Mouse (Mus musculus): ENCODE data around the gene Sesn1. TPM values are rescaled to one million over a fixed set of nuclear protein-coding genes. Genes with fewer than 3 reads are reported as not detected.

Gene Sesn1
- polyA plus RNA-seq, 1 experiment from 2014 or later: 20.3 TPM

DNA sequence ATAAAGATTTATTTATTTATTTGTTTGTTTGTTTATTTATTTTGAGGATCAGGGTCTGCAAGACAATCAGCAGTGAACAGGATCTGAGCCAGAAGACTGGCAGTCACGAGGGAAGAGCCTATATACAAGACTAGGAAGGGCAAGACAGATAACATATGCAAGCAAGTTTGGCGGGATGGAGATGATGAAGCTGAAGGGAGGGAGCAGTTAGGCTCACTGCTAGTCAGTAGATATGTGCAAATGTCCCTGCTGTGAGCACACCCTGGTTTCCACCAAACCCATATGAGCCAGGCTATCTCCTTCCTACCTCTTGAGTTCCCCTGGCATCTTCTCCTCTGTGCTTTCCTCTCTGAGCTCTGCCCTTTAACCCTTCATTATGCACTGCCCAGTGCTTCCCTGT lies 61.8 kb downstream of the Sesn1 start:
- H3K9ac ChIP-seq: no peak overlapping the region
- no peaks in the 10 kb centered on the region for H3K36me3 ChIP-seq (replicated peaks)
- peak; percentile 60 for ATAC-seq (ENCODE audit: insufficient read depth)
- H3K9me3 ChIP-seq (replicated peaks): no peaks in the 10 kb centered on the region
- H3K27ac ChIP-seq (replicated peaks): no peak overlapping the region
- H3K4me2 ChIP-seq: no peak overlapping the region
- peaks cover 8% of the 10 kb centered on the region for H3K4me1 ChIP-seq (replicated peaks)
- H3K27me3 ChIP-seq: no peaks in the 10 kb centered on the region
- no peak overlapping the region for H3K4me3 ChIP-seq (replicated peaks)
- WGBS (ENCODE audit: insufficient replicate concordance): 20% methylated on average over 2 of the region's 2 CpGs

DNA sequence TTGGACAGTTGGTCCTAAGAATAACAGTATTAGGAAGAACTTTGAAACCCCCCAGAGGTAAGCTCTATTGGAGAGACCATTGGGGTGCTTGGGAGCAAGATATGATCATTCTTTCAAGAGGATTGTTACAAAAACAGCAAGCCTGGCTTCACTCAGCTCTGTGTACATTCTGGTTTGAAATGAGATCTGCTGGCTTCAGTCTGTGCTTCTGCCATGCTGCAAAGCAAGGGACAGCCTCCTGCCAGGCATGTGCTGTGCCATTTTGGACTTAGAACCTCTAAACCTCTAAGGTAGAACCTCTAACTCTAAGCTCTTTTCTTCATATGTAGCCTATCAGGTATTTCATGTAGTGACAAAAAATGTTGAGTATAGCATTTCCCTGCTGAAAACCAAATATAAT lies 65.9 kb downstream of the Sesn1 start:
- H3K36me3 ChIP-seq (replicated peaks): no peaks in the 10 kb centered on the region
- H3K9ac ChIP-seq: no peak overlapping the region
- no peak overlapping the region for H3K4me2 ChIP-seq
- H3K27me3 ChIP-seq: no peaks in the 10 kb centered on the region
- H3K4me1 ChIP-seq (replicated peaks): peaks cover 7% of the 10 kb centered on the region
- ATAC-seq (ENCODE audit: insufficient read depth): no peak
- no peak overlapping the region for H3K4me3 ChIP-seq (replicated peaks)
- H3K9me3 ChIP-seq (replicated peaks): no peaks in the 10 kb centered on the region
- no peak overlapping the region for H3K27ac ChIP-seq (replicated peaks)

DNA sequence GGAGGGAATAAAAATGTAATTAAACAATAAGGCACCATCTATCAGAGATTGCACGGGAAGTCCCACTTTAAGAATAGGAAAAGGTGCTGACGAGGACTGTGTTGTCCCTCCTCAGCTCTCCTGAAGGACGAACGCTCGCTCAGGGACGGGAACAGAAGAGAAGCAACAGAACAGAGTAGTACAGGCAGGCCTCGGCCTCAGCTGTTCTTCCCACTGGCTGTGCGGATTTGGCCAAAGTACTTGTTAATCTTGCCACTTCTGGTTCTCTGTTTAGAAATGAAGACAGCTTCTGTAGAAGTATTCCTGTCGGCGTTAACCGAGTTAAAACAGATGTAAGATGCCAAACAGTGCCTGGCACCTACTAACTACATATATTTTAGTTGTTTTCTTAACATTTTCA lies 68.6 kb downstream of the Sesn1 start:
- no peak for ATAC-seq (ENCODE audit: insufficient read depth)
- H3K27ac ChIP-seq (replicated peaks): no peak overlapping the region
- 77% methylated on average over 11 of the region's 11 CpGs for WGBS (ENCODE audit: insufficient replicate concordance)
- H3K4me3 ChIP-seq (replicated peaks): no peak overlapping the region
- H3K4me2 ChIP-seq: no peak overlapping the region
- H3K4me1 ChIP-seq (replicated peaks): peaks cover 7% of the 10 kb centered on the region; the same call in 1 of the 2 replicates
- no peaks in the 10 kb centered on the region for H3K27me3 ChIP-seq
- no peak overlapping the region for H3K9ac ChIP-seq
- no peaks in the 10 kb centered on the region for H3K9me3 ChIP-seq (replicated peaks)
- H3K36me3 ChIP-seq (replicated peaks): no peaks in the 10 kb centered on the region

DNA sequence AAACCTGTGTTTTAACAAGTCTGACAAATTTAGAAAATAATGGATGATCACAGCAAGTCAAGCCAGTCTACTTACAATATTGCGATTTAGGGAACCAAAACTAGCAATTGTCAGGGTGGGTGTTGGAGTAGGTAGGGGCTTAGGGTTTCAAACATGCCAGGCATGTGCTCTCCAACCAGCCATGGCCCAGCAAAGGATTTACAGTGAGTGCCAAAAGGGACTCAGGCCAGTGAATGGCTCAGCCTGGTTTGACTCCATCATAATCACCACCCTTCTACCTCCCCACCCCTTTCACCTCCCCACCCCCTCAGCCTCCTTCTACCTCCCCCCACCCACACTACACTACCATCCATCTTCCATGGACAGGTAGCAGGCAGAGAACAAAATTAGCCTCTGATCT lies 69.9 kb downstream of the Sesn1 start:
- 74% methylated on average over 1 of the region's 1 CpGs for WGBS (ENCODE audit: insufficient replicate concordance)
- no peaks in the 10 kb centered on the region for H3K36me3 ChIP-seq (replicated peaks)
- no peak for ATAC-seq (ENCODE audit: insufficient read depth)

DNA sequence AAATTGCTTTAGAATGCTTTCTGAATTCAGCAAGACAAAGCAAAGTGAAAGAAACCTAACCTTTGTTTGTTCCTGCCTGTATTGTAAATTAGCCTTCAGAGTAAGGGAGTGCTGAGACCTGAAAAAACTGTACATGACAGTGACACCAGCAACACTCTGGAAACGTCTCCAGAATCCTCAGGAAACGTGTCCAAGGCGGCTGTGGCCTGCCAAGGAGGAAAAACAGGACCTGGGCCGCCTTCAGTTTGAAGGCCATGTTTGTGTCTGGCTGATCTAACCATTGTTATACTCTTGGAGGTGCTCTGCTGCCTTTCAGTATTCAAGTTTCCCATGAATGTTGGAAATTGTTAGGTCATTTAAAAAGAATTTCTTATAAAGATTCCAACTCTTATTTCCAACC lies 70.5 kb downstream of the Sesn1 start:
- Histone ChIP-seq H3K9ac (no peak overlapping the region), H3K4me2 (no peak overlapping the region), H3K36me3 (replicated peaks) (no peaks in the 10 kb centered on the region), H3K4me3 (replicated peaks) (no peak overlapping the region), H3K27ac (replicated peaks) (no peak overlapping the region), H3K4me1 (replicated peaks) (peaks cover 14% of the 10 kb centered on the region; the same call in 1 of the 2 replicates), H3K9me3 (replicated peaks) (no peaks in the 10 kb centered on the region), H3K27me3 (no peaks in the 10 kb centered on the region)
- no peak for ATAC-seq (ENCODE audit: insufficient read depth)
- 55% methylated on average over 4 of the region's 4 CpGs for WGBS (ENCODE audit: insufficient replicate concordance)

More for the DNA sequence above, 69.9 kb downstream of the Sesn1 start:
- Histone ChIP-seq H3K4me2 (no peak overlapping the region), H3K9me3 (replicated peaks) (no peaks in the 10 kb centered on the region), H3K27me3 (no peaks in the 10 kb centered on the region), H3K4me1 (replicated peaks) (peaks cover 14% of the 10 kb centered on the region; the same call in 1 of the 2 replicates), H3K9ac (no peak overlapping the region), H3K27ac (replicated peaks) (no peak overlapping the region), H3K4me3 (replicated peaks) (no peak overlapping the region)

DNA sequence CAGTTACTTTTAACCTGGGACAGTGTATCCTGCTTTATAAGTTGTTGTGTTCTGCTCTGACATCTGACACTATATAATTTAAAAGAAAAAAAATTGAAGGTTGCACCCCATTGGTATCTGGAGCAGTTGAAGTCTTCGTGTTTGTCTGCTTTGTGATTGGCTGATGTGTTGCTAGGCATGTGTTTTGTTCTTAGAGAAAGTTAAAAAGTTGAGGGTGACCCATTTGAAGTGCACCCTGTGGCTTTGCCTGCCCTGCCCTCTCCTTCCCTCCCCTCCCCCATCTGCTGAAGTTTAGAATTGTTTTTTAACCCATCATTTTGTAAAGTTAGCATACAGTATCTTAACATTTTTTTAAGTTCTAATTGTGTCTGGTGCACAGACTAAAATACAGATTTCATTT lies 71.0 kb downstream of the Sesn1 start:
- H3K4me1 ChIP-seq (replicated peaks): peaks cover 14% of the 10 kb centered on the region; the same call in 1 of the 2 replicates
- H3K27me3 ChIP-seq: no peaks in the 10 kb centered on the region
- H3K4me3 ChIP-seq (replicated peaks): no peak overlapping the region
- H3K9me3 ChIP-seq (replicated peaks): no peaks in the 10 kb centered on the region
- ATAC-seq (ENCODE audit: insufficient read depth): no peak
- WGBS (ENCODE audit: insufficient replicate concordance): 26% methylated on average over 1 of the region's 1 CpGs
- no peaks in the 10 kb centered on the region for H3K36me3 ChIP-seq (replicated peaks)
- no peak overlapping the region for H3K4me2 ChIP-seq
- H3K9ac ChIP-seq: no peak overlapping the region
- H3K27ac ChIP-seq (replicated peaks): no peak overlapping the region

DNA sequence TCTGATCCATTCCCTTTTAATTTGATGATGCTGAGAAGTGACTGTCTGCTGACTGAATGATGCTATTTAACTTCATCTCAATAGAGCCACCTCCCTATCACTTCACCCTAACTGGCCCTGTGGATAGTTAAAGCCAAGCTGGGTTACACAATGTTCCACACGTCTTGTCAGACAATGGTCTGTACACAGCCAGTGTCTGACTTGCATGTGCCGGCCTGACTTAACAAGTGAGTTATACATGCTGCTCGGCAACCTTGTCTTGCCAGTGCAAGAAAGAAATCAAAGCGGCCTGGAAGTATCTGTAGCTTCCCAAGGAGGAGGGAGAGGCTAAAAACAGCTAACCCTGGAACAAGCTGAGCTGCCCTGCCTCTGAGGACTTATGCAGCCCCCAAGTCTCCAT lies 71.7 kb downstream of the Sesn1 start:
- Histone ChIP-seq H3K36me3 (replicated peaks) (no peaks in the 10 kb centered on the region), H3K4me3 (replicated peaks) (no peak overlapping the region), H3K27ac (replicated peaks) (no peak overlapping the region), H3K9ac (no peak overlapping the region), H3K9me3 (replicated peaks) (no peaks in the 10 kb centered on the region), H3K4me2 (no peak overlapping the region), H3K4me1 (replicated peaks) (peaks cover 15% of the 10 kb centered on the region), H3K27me3 (no peaks in the 10 kb centered on the region)
- WGBS (ENCODE audit: insufficient replicate concordance): 77% methylated on average over 4 of the region's 4 CpGs
- ATAC-seq (ENCODE audit: insufficient read depth): no peak

DNA sequence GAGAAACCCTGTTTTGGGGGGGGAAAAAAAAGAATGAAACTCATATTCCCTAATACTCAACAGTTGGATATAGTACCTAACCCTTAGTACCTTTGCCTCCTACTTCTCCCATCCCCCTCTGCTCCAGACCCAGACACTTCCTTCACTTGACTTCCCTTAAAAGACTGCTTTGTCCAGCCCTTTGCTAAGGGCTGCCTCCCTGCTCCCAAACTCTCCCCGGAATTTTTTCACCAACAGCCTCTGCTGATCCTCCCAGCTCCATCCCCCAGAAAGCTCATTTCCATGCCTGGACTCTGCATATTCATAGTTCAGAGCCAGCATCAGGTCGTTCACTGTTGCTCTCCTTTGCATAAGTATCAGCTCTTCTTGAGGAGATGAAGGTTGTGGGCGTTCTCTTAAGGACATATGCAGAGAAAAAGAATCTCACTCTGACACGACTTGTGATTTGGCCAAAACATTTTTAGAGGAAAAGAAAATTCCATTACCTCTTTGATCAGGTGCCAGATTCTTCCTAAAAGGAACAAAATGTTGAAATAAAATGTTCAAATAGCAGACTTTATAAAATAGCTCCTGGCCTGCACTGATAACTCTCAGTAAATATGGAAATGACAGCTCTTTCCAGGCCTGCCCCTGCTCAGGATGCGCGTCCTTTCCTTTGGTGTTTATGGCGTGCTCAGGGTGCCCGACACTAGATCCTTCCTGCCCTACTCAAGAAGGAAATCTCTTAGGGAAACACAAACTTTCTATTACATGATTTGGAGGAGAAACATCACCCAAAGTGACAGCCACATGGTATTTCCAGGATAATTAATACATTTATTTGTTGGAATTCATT lies 74.2 kb downstream of the Sesn1 start:
- no peak overlapping the region for H3K27ac ChIP-seq (replicated peaks)

DNA sequence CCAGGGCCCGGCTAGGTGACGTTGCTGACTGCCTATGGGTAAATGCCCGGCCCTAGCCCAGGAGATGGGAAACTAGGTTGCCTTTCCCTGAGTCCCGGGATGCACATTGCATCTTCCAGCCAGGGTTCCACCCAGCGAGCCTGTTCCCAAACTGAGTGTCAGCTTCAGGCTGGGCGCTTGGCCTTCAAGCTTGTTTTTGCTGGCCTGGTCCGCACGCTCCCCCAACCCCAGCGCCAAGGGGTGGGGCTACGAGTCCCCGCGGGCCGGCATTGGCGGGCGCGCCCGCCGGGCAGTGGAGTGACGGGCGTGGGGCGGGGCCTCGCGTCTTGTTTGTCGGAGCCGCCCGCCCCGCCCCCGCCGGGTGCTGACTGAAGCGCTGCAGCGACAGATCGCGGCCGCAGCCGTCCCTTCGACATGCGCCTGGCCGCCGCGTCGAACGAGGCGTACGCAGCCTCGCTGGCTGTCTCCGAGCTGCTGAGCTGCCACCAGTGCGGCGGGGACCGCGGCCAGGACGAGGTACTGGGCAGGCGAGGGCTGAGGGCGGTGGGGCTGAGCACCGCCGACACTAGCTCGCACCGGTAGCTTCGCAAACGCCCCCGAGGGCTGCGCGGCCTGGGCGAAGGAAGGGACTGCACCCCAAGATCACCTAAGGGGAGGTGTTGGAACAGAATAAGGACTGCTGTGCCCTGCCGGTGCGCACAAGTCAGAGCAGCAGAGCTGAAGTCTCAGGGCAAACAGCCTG lies 77.5 kb downstream of the Sesn1 start:
- ATAC-seq (ENCODE audit: insufficient read depth): peak; percentile 96
- Histone ChIP-seq H3K27ac (replicated peaks) (peak overlapping the region; percentile 100), H3K27me3 (no peaks in the 10 kb centered on the region), H3K4me1 (replicated peaks) (peaks cover 37% of the 10 kb centered on the region), H3K36me3 (replicated peaks) (no peaks in the 10 kb centered on the region), H3K9me3 (replicated peaks) (no peaks in the 10 kb centered on the region), H3K4me3 (replicated peaks) (peak overlapping the region; percentile 86), H3K4me2 (peak overlapping the region; percentile 84), H3K9ac (peak overlapping the region; percentile 95)
- WGBS (ENCODE audit: insufficient replicate concordance): 1% methylated on average over 65 of the region's 65 CpGs

More for the DNA sequence above, 74.2 kb downstream of the Sesn1 start:
- Histone ChIP-seq H3K27me3 (no peaks in the 10 kb centered on the region), H3K4me1 (replicated peaks) (peaks cover 30% of the 10 kb centered on the region), H3K9me3 (replicated peaks) (no peaks in the 10 kb centered on the region), H3K36me3 (replicated peaks) (no peaks in the 10 kb centered on the region), H3K4me2 (no peak overlapping the region), H3K9ac (no peak overlapping the region), H3K4me3 (replicated peaks) (no peak overlapping the region)
- 60% methylated on average over 8 of the region's 8 CpGs for WGBS (ENCODE audit: insufficient replicate concordance)
- ATAC-seq (ENCODE audit: insufficient read depth): no peak

DNA sequence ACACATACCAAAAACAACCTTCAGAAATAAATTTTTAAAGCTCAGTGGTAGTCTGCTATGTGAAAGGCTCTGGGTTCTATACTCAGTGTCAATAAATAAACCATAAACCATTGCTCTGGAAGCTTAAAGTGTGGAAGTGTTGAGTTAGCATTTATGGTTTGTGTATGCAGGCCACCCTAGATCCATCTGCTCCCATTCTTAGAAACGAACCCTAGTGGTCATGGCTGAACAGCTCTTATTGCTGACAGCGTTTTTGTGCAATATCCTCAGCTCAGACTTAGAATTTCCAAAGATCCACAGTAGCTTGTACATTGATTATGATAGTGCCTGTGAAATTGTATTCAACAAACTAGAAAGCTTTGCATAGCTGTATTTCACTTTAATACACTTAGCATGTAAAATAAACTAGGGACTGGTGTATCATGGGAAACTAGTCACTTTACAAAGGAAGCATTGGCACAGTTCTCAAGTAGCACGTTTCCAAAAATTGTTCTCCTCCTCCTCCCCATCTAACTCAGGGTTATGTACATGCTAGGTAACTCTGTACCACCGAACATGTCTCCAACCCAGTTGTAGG lies 78.7 kb downstream of the Sesn1 start:
- H3K27ac ChIP-seq (replicated peaks): peak overlapping the region; percentile 100
- peak overlapping the region; percentile 95 for H3K9ac ChIP-seq
- peak overlapping the region; percentile 86 for H3K4me3 ChIP-seq (replicated peaks)

DNA sequence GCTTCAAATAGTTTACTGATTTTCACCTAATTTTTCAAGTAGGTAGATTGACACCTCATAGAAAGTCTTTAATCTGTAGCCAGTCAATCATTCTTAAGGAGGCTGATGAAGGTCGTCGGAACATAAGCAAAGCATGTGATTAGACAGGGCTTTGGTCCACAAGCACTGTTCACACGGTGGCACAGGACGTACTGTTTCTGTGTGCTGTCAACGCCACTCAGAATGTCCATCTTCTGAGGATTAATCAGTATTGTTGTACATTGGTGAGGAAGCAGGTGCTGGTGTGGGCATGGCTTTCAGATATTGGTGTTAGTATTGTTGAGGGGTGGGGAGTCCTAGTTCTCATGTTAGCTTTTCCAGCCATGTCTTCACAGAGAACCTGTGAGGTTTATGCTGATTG lies 79.8 kb downstream of the Sesn1 start:
- 70% methylated on average over 5 of the region's 5 CpGs for WGBS (ENCODE audit: insufficient replicate concordance)
- Histone ChIP-seq H3K27ac (replicated peaks) (no peak overlapping the region), H3K9ac (no peak overlapping the region), H3K36me3 (replicated peaks) (peaks cover 8% of the 10 kb centered on the region), H3K4me1 (replicated peaks) (peaks cover 39% of the 10 kb centered on the region), H3K9me3 (replicated peaks) (no peaks in the 10 kb centered on the region), H3K4me2 (peak overlapping the region; percentile 38), H3K4me3 (replicated peaks) (peak overlapping the region; percentile 12), H3K27me3 (no peaks in the 10 kb centered on the region)
- no peak for ATAC-seq (ENCODE audit: insufficient read depth)

More for the DNA sequence above, 78.7 kb downstream of the Sesn1 start:
- H3K4me1 ChIP-seq (replicated peaks): peaks cover 37% of the 10 kb centered on the region
- H3K4me2 ChIP-seq: peak overlapping the region; percentile 84
- ATAC-seq (ENCODE audit: insufficient read depth): no peak
- no peaks in the 10 kb centered on the region for H3K9me3 ChIP-seq (replicated peaks)
- 16% methylated on average over 4 of the region's 4 CpGs for WGBS (ENCODE audit: insufficient replicate concordance)
- H3K36me3 ChIP-seq (replicated peaks): no peaks in the 10 kb centered on the region
- H3K27me3 ChIP-seq: no peaks in the 10 kb centered on the region
